Comparison of ENCODE assay signal across 9 mouse cellular contexts in genomic region chr1:34750061-34751054, GRCm38 (mm10).
A peak's percentile ranks its signal among the peaks of the same experiment; 100 is the strongest.
DNase-seq lines count a peak whose midpoint lies in the region; ATAC-seq and TF ChIP-seq lines count a peak whose summit lies in the region.
"Had no signal": no experiment of that assay in that cellular context is flagged by ENCODE, and none has a peak within 500 bp of the region (broad histone marks: within the 10 kb centered on the region; RNA-seq: fewer than 3 reads in every experiment).

No protein-coding gene starts in this region.

- no peaks in the 10 kb centered on the region for H3K36me3 ChIP-seq in kidney, postnatal 0 days (ENCODE audit: insufficient read depth, low read length)
- no peaks in the 10 kb centered on the region for H3K36me3 ChIP-seq in embryonic facial prominence, embryonic 13.5 days
- no peaks in the 10 kb centered on the region for H3K36me3 ChIP-seq in intestine, postnatal 0 days (ENCODE audit: control insufficient read depth, insufficient read depth)

- H3K27ac ChIP-seq in kidney, postnatal 0 days = no peak overlapping the region
- no peak overlapping the region for H3K27ac ChIP-seq in embryonic facial prominence, embryonic 13.5 days
- H3K27ac ChIP-seq in intestine, postnatal 0 days (ENCODE audit: low read depth, low read length) = no peak overlapping the region

- peak overlapping the region; percentile 54 for H3K4me3 ChIP-seq in kidney, postnatal 0 days (replicated peaks; ENCODE audit: low read depth, low read length)
- peak overlapping the region; percentile 64 for H3K4me3 ChIP-seq in embryonic facial prominence, embryonic 13.5 days
- H3K4me3 ChIP-seq in intestine, postnatal 0 days (ENCODE audit: low read depth, low read length) = peak overlapping the region; percentile 55

- under 1% methylated on average over 80 of the region's 108 CpGs for WGBS in kidney, postnatal 0 days
- under 1% methylated on average over 100 of the region's 108 CpGs for WGBS in embryonic facial prominence, embryonic 13.5 days
- WGBS in intestine, postnatal 0 days = under 1% methylated on average over 103 of the region's 108 CpGs

- H3K4me2 ChIP-seq in kidney, postnatal 0 days (ENCODE audit: low read length) = peak overlapping the region; percentile 98
- H3K4me2 ChIP-seq in embryonic facial prominence, embryonic 13.5 days = peak overlapping the region; percentile 95
- H3K4me2 ChIP-seq in intestine, postnatal 0 days (replicated peaks; ENCODE audit: low read depth) = peak overlapping the region; percentile 94

- no peak for TF ChIP-seq CTCF in kidney, postnatal 0 days (IDR thresholded peaks at IDR 0.05; ENCODE audit: low read depth)
- no peak for TF ChIP-seq CTCF in intestine, postnatal 0 days (IDR thresholded peaks at IDR 0.05; ENCODE audit: low read depth)

- H3K9me3 ChIP-seq in kidney, postnatal 0 days (replicated peaks; ENCODE audit: low read length) = no peaks in the 10 kb centered on the region
- no peaks in the 10 kb centered on the region for H3K9me3 ChIP-seq in embryonic facial prominence, embryonic 13.5 days
- no peaks in the 10 kb centered on the region for H3K9me3 ChIP-seq in intestine, postnatal 0 days (ENCODE audit: control insufficient read depth)

- peak; percentile 65 for ATAC-seq in kidney, postnatal 0 days (replicated peaks; ENCODE audit: low FRiP score, low read depth)
- ATAC-seq in embryonic facial prominence, embryonic 13.5 days (ENCODE audit: insufficient number of reproducible peaks, insufficient read depth, low FRiP score, low TSS enrichment, low read depth) = 0 out of 2 replicates have a peak, but pooled peaks have one; percentile 23
- ATAC-seq in intestine, postnatal 0 days = 0 out of 2 replicates have a peak, but pooled peaks have one; percentile 28
- ATAC-seq: Patski had no signal

- intact Hi-C loops in gastrocnemius, postnatal 36 days (cut with DNase I) = no loop called here

- no peak for DNase-seq in kidney, postnatal 0 days (ENCODE audit: low spot score)
- no peak for DNase-seq in kidney, adult 11 months
- peak; percentile 56 to 60 for DNase-seq in adrenal gland, postnatal 36 days
- DNase-seq in neural tube, embryonic 10.5 days (ENCODE audit: extremely low spot score, low spot score) = peak; percentile 52
- DNase-seq in gastrocnemius, postnatal 36 days = no peak
- no peak for DNase-seq in B cell, adult 2 months

- peak overlapping the region; percentile 46 for H3K9ac ChIP-seq in kidney, postnatal 0 days (ENCODE audit: low read depth, low read length)
- peak overlapping the region; percentile 76 for H3K9ac ChIP-seq in embryonic facial prominence, embryonic 13.5 days
- H3K9ac ChIP-seq in intestine, postnatal 0 days (ENCODE audit: low read depth, low read length) = peak overlapping the region; percentile 22; the same call in 1 of the 2 replicates

- no peaks in the 10 kb centered on the region; the same call in 1 of the 2 replicates for H3K4me1 ChIP-seq in kidney, postnatal 0 days (replicated peaks; ENCODE audit: insufficient read depth, low read length)
- peaks cover 15% of the 10 kb centered on the region for H3K4me1 ChIP-seq in embryonic facial prominence, embryonic 13.5 days
- no peaks in the 10 kb centered on the region; the same call in 1 of the 2 replicates for H3K4me1 ChIP-seq in intestine, postnatal 0 days (replicated peaks; ENCODE audit: control insufficient read depth, insufficient read depth, low read length)

- H3K27me3 ChIP-seq in kidney, postnatal 0 days (ENCODE audit: insufficient read depth, low read length) = peaks cover 26% of the 10 kb centered on the region
- H3K27me3 ChIP-seq in embryonic facial prominence, embryonic 13.5 days = peaks cover 81% of the 10 kb centered on the region
- peaks cover 42% of the 10 kb centered on the region for H3K27me3 ChIP-seq in intestine, postnatal 0 days (replicated peaks; ENCODE audit: control insufficient read depth, insufficient read depth, low read length)

Comparison
In these comparisons a context has a peak if more than half of its experiments do, and no peak if none do; other contexts are left out.
1. DNase-seq: peak in adrenal gland, postnatal 36 days (2 of 2) and neural tube, embryonic 10.5 days (single experiment); none in kidney, postnatal 0 days (single experiment), kidney, adult 11 months (single experiment), gastrocnemius, postnatal 36 days (0 of 2) and B cell, adult 2 months (0 of 2).
2. H3K9ac ChIP-seq: peak in every context shown above with its lines; median percentile 76 in embryonic facial prominence, embryonic 13.5 days; 46 in kidney, postnatal 0 days; 22 in intestine, postnatal 0 days.
3. Peak in every context shown above with its lines, with median percentiles within 50 percentile points of each other: ATAC-seq, H3K4me2 ChIP-seq and H3K4me3 ChIP-seq.